Mouse (Mus musculus) ovary, postnatal 36 days (tissue): ENCODE measurements around the gene Tfip11.

Experiments used
- DNase-seq: peaks from one replicate; pipeline ENCODE4 v3.0.0; 2022; ENCODE audit warnings: low spot score, mixed read lengths

Tfip11 gene

GRCm38 (mm10) chr5:112325546-112326445, at the start of gene Tfip11:
TSS of gene Tfip11 (plus strand) at chr5:112326358.
- DNase-seq, result peak; percentile 95

- no peak for DNase-seq
These were observed 49.2 kb upstream of the Tfip11 start for GRCm38 (mm10) chr5:112276907-112277348.

- DNase-seq, result no peak
These were observed 48.2 kb upstream of the Tfip11 start for GRCm38 (mm10) chr5:112277906-112278470.

GRCm38 (mm10) chr5:112279181-112280021, 46.8 kb upstream of the Tfip11 start:
- DNase-seq, result no peak

- DNase-seq, result no peak
These were observed 46.0 kb upstream of the Tfip11 start for GRCm38 (mm10) chr5:112280151-112280550.

- DNase-seq, result no peak
These were observed 45.1 kb upstream of the Tfip11 start for GRCm38 (mm10) chr5:112280863-112281660.

- no peak for DNase-seq
These were observed 44.5 kb upstream of the Tfip11 start for GRCm38 (mm10) chr5:112281676-112282075.

GRCm38 (mm10) chr5:112282123-112282779, 43.9 kb upstream of the Tfip11 start:
- DNase-seq, result no peak

- no peak for DNase-seq
These were observed 43.2 kb upstream of the Tfip11 start for GRCm38 (mm10) chr5:112282780-112283482.

- DNase-seq, result no peak
These were observed 42.5 kb upstream of the Tfip11 start for GRCm38 (mm10) chr5:112283543-112284202.

GRCm38 (mm10) chr5:112284203-112284582, 42.0 kb upstream of the Tfip11 start:
- no peak for DNase-seq

GRCm38 (mm10) chr5:112285548-112286085, 40.5 kb upstream of the Tfip11 start:
- DNase-seq, result no peak

GRCm38 (mm10) chr5:112286608-112286983, 39.6 kb upstream of the Tfip11 start:
- no peak for DNase-seq

GRCm38 (mm10) chr5:112286984-112287641, 39.0 kb upstream of the Tfip11 start:
- DNase-seq, result no peak

- no peak for DNase-seq
These were observed 38.5 kb upstream of the Tfip11 start for GRCm38 (mm10) chr5:112287652-112288051.

- DNase-seq, result no peak
These were observed 37.7 kb upstream of the Tfip11 start for GRCm38 (mm10) chr5:112288193-112289141.

GRCm38 (mm10) chr5:112289236-112289635, 36.9 kb upstream of the Tfip11 start:
- no peak for DNase-seq
